Mouse (Mus musculus): ENCODE data around the gene Otof.

Otof gene

GRCm38 (mm10) chr5:30341601-30342365 is 119.9 kb downstream of the Otof start:
- DNase-seq (ENCODE audit: low read depth): no peak

- no peak for DNase-seq (ENCODE audit: low read depth)
Measured at GRCm38 (mm10) chr5:30340815-30341214, 120.9 kb downstream of the Otof start.
